Mouse (Mus musculus) limb, embryonic 14.5 days (tissue): ENCODE data around the gene Slc35g3. TPM values are rescaled to one million over a fixed set of nuclear protein-coding genes. Genes with fewer than 3 reads are reported as not detected.

ENCODE experiments used
- ATAC-seq: fragments of 200-750 bp; cut with Nextera tagmentation; 2 replicates; pipeline ENCODE4 v1.8.0; 2017; ENCODE audit warnings: low read depth, moderate number of reproducible peaks, moderate TSS enrichment; ENCODE audit not compliant: low FRiP score
- DNase-seq: peaks from one replicate; pipeline ENCODE4 v3.0.0-alpha.2; 2015; ENCODE audit warnings: low spot score
- H3K27ac ChIP-seq: fragments of 300-500 bp; sonication (generic); replicated peaks from 2 replicates; pipeline ENCODE4 v1.5.1; 2014; ENCODE audit warnings: low read depth, mild to moderate bottlenecking, low read length, moderate library complexity, mixed read lengths
- H3K27me3 ChIP-seq: fragments of 300-500 bp; sonication (generic); 2 replicates; pipeline ENCODE4 v1.6.1; 2014; ENCODE audit warnings: low read length, mixed read lengths; ENCODE audit not compliant: control insufficient read depth, insufficient read depth
- H3K36me3 ChIP-seq: fragments of 300-500 bp; sonication (generic); 2 replicates; pipeline ENCODE4 v1.6.1; 2014; ENCODE audit warnings: mild to moderate bottlenecking, low read length, moderate library complexity, mixed read lengths; ENCODE audit not compliant: control insufficient read depth, insufficient read depth
- H3K4me1 ChIP-seq: fragments of 300-500 bp; sonication (generic); 2 replicates; pipeline ENCODE4 v1.6.1; 2014; ENCODE audit warnings: antibody characterized with exemption, low read length, mixed read lengths; ENCODE audit not compliant: control insufficient read depth, insufficient read depth
- H3K4me2 ChIP-seq: fragments of 300-500 bp; sonication (generic); replicated peaks from 2 replicates; pipeline ENCODE4 v1.6.1; 2014; ENCODE audit warnings: low read depth, mild to moderate bottlenecking, low read length, moderate library complexity; ENCODE audit not compliant: severe bottlenecking
- H3K4me3 ChIP-seq: fragments of 300-500 bp; sonication (generic); replicated peaks from 2 replicates; pipeline ENCODE4 v1.5.1; 2014; ENCODE audit warnings: low read length
- H3K9ac ChIP-seq: fragments of 300-500 bp; sonication (generic); 2 replicates; pipeline ENCODE4 v1.6.1; 2014; ENCODE audit warnings: mild to moderate bottlenecking, low read depth, low read length, moderate library complexity; ENCODE audit not compliant: severe bottlenecking
- H3K9me3 ChIP-seq: fragments of 300-500 bp; sonication (generic); 2 replicates; pipeline ENCODE4 v1.6.1; 2016; ENCODE audit warnings: low read length; ENCODE audit not compliant: control insufficient read depth
- POLR2A ChIP-seq: fragments of 200-500 bp; IDR thresholded peaks from 2 replicates; pipeline ENCODE4 v1.8.0; 2012; ENCODE audit warnings: inconsistent platforms, mild to moderate bottlenecking, moderate library complexity, borderline replicate concordance; ENCODE audit not compliant: insufficient read depth, insufficient read length; ENCODE audit errors: extremely low read depth
- WGBS: fragments of 180-500 bp; shearing (Covaris S2); extraction: QIAGEN DNeasy Blood & Tissue Kit; methylation state at CpG from one replicate; pipeline ENCODE4 v1.1.7; 2014; 5-methylcytosine and 5-hydroxymethylcytosine counted together
- polyA plus RNA-seq, 2 experiments: library from polyadenylated mRNA; depleted of rRNA in 1 of 2; stranded (reverse) in 1 of 2; unstranded in 1 of 2; fragments of >200 nt; fragmentation: Nextera tagmentation in 1 of 2; extraction: Ambion mirVana in 1 of 2; gene quantifications; 2 replicates each; pipeline versions ENCODE4 v1.2.1 to v1.2.3; 2012 to 2014

Slc35g3 gene
- polyA plus RNA-seq, 2 experiments, result 0.21 to 0.23 TPM

DNA sequence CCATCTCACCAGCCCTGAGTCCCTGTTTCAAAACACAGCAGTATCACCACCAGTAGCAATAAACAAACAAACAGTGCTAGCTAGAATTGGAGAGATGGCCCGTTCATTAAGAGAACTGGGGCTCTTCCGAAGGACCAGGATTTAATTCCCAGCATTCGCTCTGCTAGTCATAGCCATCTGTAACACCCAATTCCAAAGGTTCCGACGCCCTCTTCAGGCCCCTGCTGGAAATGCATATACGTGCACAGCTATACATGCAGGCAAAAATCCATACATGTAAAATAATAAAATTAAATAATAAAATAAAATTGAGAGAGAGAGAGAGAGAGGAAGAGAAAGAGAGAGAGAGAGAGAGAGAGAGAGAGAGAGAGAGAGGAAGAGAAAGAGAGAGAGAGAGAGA, 42.3 kb downstream of the Slc35g3 start:
- Histone ChIP-seq H3K9me3 (no peaks in the 10 kb centered on the region), H3K4me1 (0 out of 2 replicates have a peak, but pooled peaks cover 5% of the 10 kb centered on the region), H3K9ac (no peak overlapping the region), H3K4me2 (no peak overlapping the region), H3K36me3 (no peaks in the 10 kb centered on the region), H3K27ac (no peak overlapping the region), H3K4me3 (no peak overlapping the region), H3K27me3 (no peaks in the 10 kb centered on the region)
- no peak for TF ChIP-seq POLR2A
- ATAC-seq, result no peak
- WGBS, result 69% methylated on average over 6 of the region's 6 CpGs
- no peak for DNase-seq

GRCm38 (mm10) chr11:69718661-69719060, 43.1 kb downstream of the Slc35g3 start:
- 0 out of 2 replicates have a peak, but pooled peaks cover 5% of the 10 kb centered on the region for H3K4me1 ChIP-seq
- ATAC-seq (no peak), DNase-seq (no peak)
- no peak for TF ChIP-seq POLR2A
- no peak overlapping the region for H3K27ac ChIP-seq
- H3K27me3 ChIP-seq, result no peaks in the 10 kb centered on the region
- H3K9ac ChIP-seq, result no peak overlapping the region
- no peak overlapping the region for H3K4me2 ChIP-seq
- no peak overlapping the region for H3K4me3 ChIP-seq
- H3K36me3 ChIP-seq, result no peaks in the 10 kb centered on the region
- WGBS, result 28% methylated on average over 15 of the region's 15 CpGs
- no peaks in the 10 kb centered on the region for H3K9me3 ChIP-seq

DNA sequence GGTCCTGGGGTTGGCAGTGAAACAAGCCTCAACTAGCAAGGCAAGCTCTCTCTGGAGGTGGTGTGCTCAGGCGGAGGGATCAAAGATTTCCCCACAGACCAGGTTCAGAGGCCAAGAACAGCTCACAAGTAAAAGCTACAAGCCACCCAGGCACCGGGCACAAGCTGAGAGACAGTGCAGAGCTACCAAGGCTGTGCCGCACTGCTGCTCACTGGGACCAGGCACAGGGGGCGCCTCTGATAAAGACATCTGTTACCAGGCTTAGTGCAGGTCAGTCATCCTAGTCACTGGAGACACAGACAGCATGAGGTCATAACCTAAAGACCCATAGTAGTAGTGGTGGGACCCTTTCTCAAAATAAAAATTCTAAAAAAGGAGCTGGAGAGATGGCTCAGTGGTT, 44.8 kb downstream of the Slc35g3 start:
- WGBS, result 55% methylated on average over 4 of the region's 4 CpGs
- Histone ChIP-seq H3K9me3 (no peaks in the 10 kb centered on the region), H3K4me1 (0 out of 2 replicates have a peak, but pooled peaks cover 5% of the 10 kb centered on the region), H3K9ac (no peak overlapping the region), H3K4me2 (no peak overlapping the region), H3K27me3 (no peaks in the 10 kb centered on the region), H3K36me3 (no peaks in the 10 kb centered on the region), H3K27ac (no peak overlapping the region), H3K4me3 (no peak overlapping the region)
- ATAC-seq (no peak), DNase-seq (no peak)
- no peak for TF ChIP-seq POLR2A

- WGBS, result 8% methylated on average over 5 of the region's 5 CpGs
- Histone ChIP-seq H3K4me3 (no peak overlapping the region), H3K9ac (0 out of 2 replicates have a peak overlapping the region, but pooled peaks have one; percentile 16), H3K9me3 (no peaks in the 10 kb centered on the region), H3K4me1 (0 out of 2 replicates have a peak, but pooled peaks cover 5% of the 10 kb centered on the region), H3K27me3 (no peaks in the 10 kb centered on the region), H3K27ac (no peak overlapping the region; the same call in 1 of the 2 replicates), H3K4me2 (no peak overlapping the region), H3K36me3 (no peaks in the 10 kb centered on the region)
- TF ChIP-seq POLR2A, result no peak
- DNase-seq (peak; percentile 45), ATAC-seq (0 out of 2 replicates have a peak, but pooled peaks have one; percentile 30)
Measured at GRCm38 (mm10) chr11:69715929-69716328, 45.8 kb downstream of the Slc35g3 start.

- Histone ChIP-seq H3K4me1 (0 out of 2 replicates have a peak, but pooled peaks cover 5% of the 10 kb centered on the region), H3K9ac (no peak overlapping the region), H3K27me3 (no peaks in the 10 kb centered on the region), H3K4me3 (no peak overlapping the region), H3K4me2 (no peak overlapping the region), H3K9me3 (no peaks in the 10 kb centered on the region), H3K27ac (no peak overlapping the region; the same call in 1 of the 2 replicates), H3K36me3 (no peaks in the 10 kb centered on the region)
- TF ChIP-seq POLR2A, result no peak
- 59% methylated on average over 9 of the region's 9 CpGs for WGBS
- ATAC-seq (no peak), DNase-seq (no peak)
Measured at GRCm38 (mm10) chr11:69715482-69715881, 46.3 kb downstream of the Slc35g3 start.

GRCm38 (mm10) chr11:69714636-69715329, 47.0 kb downstream of the Slc35g3 start:
- Histone ChIP-seq H3K27ac (no peak overlapping the region), H3K9ac (no peak overlapping the region), H3K4me2 (no peak overlapping the region), H3K27me3 (no peaks in the 10 kb centered on the region), H3K4me1 (0 out of 2 replicates have a peak, but pooled peaks cover 5% of the 10 kb centered on the region), H3K9me3 (no peaks in the 10 kb centered on the region), H3K36me3 (no peaks in the 10 kb centered on the region), H3K4me3 (no peak overlapping the region)
- 46% methylated on average over 18 of the region's 18 CpGs for WGBS
- ATAC-seq (no peak), DNase-seq (peak; percentile 18)
- no peak for TF ChIP-seq POLR2A
